Mouse (Mus musculus) intestine, embryonic 15.5 days (tissue): Measurements from ENCODE around the gene Cd86. TPM values are rescaled to one million over a fixed set of nuclear protein-coding genes. Genes with fewer than 3 reads are reported as not detected.

Source experiments
- ATAC-seq: fragments of 200-750 bp; cut with Nextera tagmentation; 2 replicates; pipeline ENCODE4 v1.8.0; 2017; ENCODE audit warnings: moderate TSS enrichment, moderate library complexity
- H3K27ac ChIP-seq: fragments of 300-500 bp; sonication (generic); 2 replicates; pipeline ENCODE4 v1.5.1; 2015; ENCODE audit warnings: mild to moderate bottlenecking, inconsistent platforms
- H3K27me3 ChIP-seq: fragments of 300-500 bp; sonication (generic); replicated peaks from 2 replicates; pipeline ENCODE4 v1.6.1; 2015; ENCODE audit warnings: inconsistent platforms
- H3K36me3 ChIP-seq: fragments of 300-500 bp; sonication (generic); 2 replicates; pipeline ENCODE4 v1.6.1; 2015; ENCODE audit warnings: inconsistent platforms
- H3K4me1 ChIP-seq: fragments of 300-500 bp; sonication (generic); replicated peaks from 2 replicates; pipeline ENCODE4 v1.6.1; 2015; ENCODE audit warnings: inconsistent platforms
- H3K4me2 ChIP-seq: fragments of 300-500 bp; sonication (generic); replicated peaks from 2 replicates; pipeline ENCODE4 v1.6.1; 2015; ENCODE audit warnings: mild to moderate bottlenecking, inconsistent platforms
- H3K4me3 ChIP-seq: fragments of 300-500 bp; sonication (generic); replicated peaks from 2 replicates; pipeline ENCODE4 v1.5.1; 2015; ENCODE audit warnings: inconsistent platforms
- H3K9ac ChIP-seq: fragments of 300-500 bp; sonication (generic); 2 replicates; pipeline ENCODE4 v1.6.1; 2015; ENCODE audit warnings: inconsistent platforms
- H3K9me3 ChIP-seq: fragments of 300-500 bp; sonication (generic); 2 replicates; pipeline ENCODE4 v1.6.1; 2016; ENCODE audit warnings: inconsistent platforms
- WGBS: fragments of 180-500 bp; shearing (Covaris S2); methylation state at CpG from one replicate; pipeline ENCODE4 v1.1.7; 2015; 5-methylcytosine and 5-hydroxymethylcytosine counted together
- polyA plus RNA-seq: library from polyadenylated mRNA; unstranded; fragments of >200 nt; fragmentation: Nextera tagmentation; extraction: Ambion mirVana; gene quantifications from 2 replicates; pipeline ENCODE4 v1.2.1, GENCODE M21; 2015

Cd86 gene
- polyA plus RNA-seq, 1 experiment from 2014 or later: 2.4 TPM

DNA sequence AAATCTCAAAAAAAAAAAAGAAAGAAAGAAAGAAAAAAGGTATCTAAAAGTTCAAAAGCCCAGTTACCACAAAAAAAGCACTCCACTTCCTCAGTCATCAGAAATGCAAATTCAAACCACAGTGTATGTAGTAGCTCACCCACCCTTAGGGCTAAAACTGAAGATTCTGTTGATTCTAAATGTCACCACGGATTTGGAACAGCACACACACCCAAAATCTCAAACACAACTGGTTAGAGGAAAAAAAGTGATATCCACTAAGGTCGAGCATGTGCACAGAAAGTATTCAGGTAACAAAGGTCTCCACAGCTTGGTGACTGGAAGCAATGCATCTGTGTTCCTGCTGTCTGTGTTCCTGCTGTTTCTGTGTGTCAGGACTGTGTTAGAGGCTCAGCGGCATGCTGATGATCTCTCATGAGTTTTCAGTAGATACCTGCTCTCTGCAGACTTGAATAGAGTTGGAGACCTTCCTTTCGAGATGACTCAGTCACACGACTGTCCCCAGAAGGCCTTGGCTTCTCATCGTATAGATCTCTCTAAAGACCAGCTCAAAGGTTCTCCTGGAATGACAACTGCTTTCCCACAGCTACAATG lies 18.5 kb upstream of the Cd86 start:
- no peak for ATAC-seq
- Histone ChIP-seq H3K4me3 (no peak overlapping the region), H3K27ac (no peak overlapping the region), H3K27me3 (no peaks in the 10 kb centered on the region), H3K36me3 (no peaks in the 10 kb centered on the region), H3K4me2 (no peak overlapping the region), H3K9me3 (no peaks in the 10 kb centered on the region), H3K9ac (no peak overlapping the region), H3K4me1 (no peaks in the 10 kb centered on the region)
- WGBS: 73% methylated on average over 6 of the region's 6 CpGs

DNA sequence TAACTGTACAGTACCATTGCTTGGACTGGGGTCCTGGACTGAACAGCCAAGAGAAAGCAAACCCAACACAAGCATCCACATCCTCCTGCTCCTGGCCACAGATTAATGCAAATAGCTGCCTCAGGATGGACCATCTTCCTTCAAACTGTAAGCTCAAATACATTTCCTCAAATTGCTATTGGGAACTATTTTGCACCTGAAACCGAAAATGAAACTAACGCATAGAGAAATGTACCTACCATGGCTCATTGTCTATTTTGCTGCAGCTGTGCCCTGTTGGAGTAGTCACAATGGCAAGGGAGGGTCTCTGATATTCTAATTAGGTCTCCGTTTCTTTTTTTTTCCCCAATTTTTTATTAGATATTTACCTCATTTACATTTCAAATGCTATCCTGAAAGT lies 15.9 kb upstream of the Cd86 start:
- 93% methylated on average over 3 of the region's 3 CpGs for WGBS
- no peaks in the 10 kb centered on the region for H3K36me3 ChIP-seq
- no peak overlapping the region for H3K4me2 ChIP-seq
- H3K27me3 ChIP-seq: no peaks in the 10 kb centered on the region
- H3K4me3 ChIP-seq: no peak overlapping the region
- no peak overlapping the region for H3K9ac ChIP-seq
- no peaks in the 10 kb centered on the region for H3K4me1 ChIP-seq
- H3K27ac ChIP-seq: no peak overlapping the region
- no peak for ATAC-seq
- H3K9me3 ChIP-seq: no peaks in the 10 kb centered on the region

DNA sequence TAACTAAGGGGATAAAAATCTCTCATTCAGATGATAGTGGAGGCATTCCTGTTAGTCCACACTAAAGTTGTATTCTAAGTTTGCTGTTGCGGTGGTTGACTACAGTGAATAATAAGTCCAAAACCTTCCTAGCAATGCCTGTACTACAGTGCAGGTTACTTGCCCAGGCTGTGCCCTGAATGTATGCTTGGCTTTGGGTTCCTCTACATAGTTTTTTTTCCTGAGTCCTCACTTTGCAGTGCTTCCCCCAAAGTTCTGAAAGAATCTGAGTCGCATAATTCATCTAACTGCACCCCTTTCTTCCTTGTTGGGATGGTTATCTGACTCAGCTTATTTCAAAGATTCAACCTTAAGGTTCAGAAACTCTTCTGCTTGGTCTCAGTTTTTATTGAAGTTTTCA lies 10.0 kb upstream of the Cd86 start:
- Histone ChIP-seq H3K4me2 (no peak overlapping the region), H3K36me3 (no peaks in the 10 kb centered on the region), H3K4me3 (no peak overlapping the region), H3K4me1 (no peaks in the 10 kb centered on the region), H3K9me3 (no peaks in the 10 kb centered on the region), H3K27me3 (no peaks in the 10 kb centered on the region), H3K9ac (no peak overlapping the region), H3K27ac (no peak overlapping the region)
- ATAC-seq: no peak
- 86% methylated on average over 2 of the region's 2 CpGs for WGBS

DNA sequence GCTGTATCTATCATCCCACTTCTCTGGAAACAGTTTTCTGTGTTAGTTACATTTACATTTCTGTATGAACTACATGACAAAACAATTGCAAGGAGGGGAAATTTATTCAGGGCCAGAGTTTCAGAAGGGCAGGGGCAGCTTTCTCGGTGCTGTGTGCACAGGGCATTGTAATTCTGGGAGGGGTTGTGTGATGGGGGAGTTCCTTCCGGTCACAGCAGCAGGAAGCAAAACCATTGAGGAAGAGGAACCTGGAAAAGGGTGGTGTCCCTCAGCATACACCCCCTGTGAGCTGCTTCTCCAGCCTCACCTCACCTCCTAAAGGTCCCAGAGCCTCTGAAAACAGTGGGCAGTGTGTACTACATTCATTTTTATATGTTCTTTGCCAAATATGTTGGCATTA lies 9.4 kb upstream of the Cd86 start:
- no peaks in the 10 kb centered on the region for H3K9me3 ChIP-seq
- no peak overlapping the region for H3K9ac ChIP-seq
- no peak overlapping the region for H3K4me3 ChIP-seq
- WGBS: 32% methylated on average over 2 of the region's 2 CpGs
- no peaks in the 10 kb centered on the region for H3K27me3 ChIP-seq
- H3K4me2 ChIP-seq: no peak overlapping the region
- no peak overlapping the region for H3K27ac ChIP-seq
- H3K4me1 ChIP-seq: no peaks in the 10 kb centered on the region
- no peaks in the 10 kb centered on the region for H3K36me3 ChIP-seq
- ATAC-seq: no peak

DNA sequence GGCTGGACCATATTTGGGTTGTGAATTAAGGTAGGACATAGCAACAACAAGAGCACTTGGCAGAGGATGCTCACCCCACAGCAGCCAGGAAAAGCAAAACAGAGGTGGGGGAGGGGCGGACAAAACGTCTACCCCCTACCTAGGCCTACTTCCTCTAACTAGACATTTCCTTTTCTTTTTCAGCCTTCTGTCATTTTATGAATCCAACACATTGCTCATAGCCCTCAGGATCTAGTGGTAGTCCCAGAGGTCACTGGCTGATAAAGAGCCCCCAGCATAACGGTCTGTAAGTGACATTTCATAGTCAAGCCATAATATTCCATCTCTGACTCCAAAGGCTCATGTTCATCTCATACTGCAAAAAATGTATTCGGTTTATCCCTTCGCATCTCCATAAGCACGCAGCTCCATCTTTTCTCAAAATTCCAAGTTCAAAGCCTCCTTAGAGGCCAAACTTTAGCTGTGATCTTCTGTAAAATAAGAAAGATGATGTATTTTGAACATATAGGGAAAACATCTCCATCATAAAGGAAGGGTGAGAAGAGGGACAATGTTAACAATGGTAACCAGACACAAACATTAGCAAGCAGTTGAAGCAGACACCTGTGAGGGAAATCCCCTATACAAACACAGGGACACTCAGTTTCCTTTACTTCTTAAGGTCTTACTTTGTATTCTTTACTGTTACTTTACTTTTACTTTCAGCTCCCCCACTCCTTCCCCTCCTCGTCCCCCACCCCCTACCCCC lies 8.8 kb upstream of the Cd86 start:
- H3K36me3 ChIP-seq: no peaks in the 10 kb centered on the region
- no peak for ATAC-seq
- no peak overlapping the region for H3K4me3 ChIP-seq
- 70% methylated on average over 7 of the region's 7 CpGs for WGBS
- no peaks in the 10 kb centered on the region for H3K27me3 ChIP-seq
- no peaks in the 10 kb centered on the region for H3K9me3 ChIP-seq
- no peak overlapping the region for H3K4me2 ChIP-seq
- H3K9ac ChIP-seq: no peak overlapping the region
- no peak overlapping the region for H3K27ac ChIP-seq
- H3K4me1 ChIP-seq: no peaks in the 10 kb centered on the region

DNA sequence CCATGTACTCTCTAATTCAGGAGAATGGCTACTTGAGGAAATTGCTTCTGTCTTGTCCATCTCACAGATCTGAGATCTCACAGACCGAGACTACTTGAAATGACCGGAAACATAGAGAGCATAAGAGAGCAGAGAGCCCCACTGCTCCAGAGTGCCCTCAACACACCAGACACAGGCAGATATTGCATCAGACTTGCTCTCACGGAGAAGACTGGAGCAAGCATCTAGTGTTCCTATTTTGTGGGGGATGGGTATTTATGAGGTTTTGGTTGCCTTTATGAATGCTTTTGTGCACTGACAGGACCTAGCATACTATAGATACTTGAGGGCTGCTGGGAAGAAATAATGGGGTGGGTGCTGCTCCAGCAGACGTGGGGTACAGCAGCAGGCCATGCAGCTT lies 7.3 kb upstream of the Cd86 start:
- H3K4me1 ChIP-seq: no peaks in the 10 kb centered on the region
- H3K27ac ChIP-seq: no peak overlapping the region
- H3K4me3 ChIP-seq: no peak overlapping the region
- WGBS: 76% methylated on average over 4 of the region's 4 CpGs
- no peaks in the 10 kb centered on the region for H3K9me3 ChIP-seq
- H3K27me3 ChIP-seq: no peaks in the 10 kb centered on the region
- H3K36me3 ChIP-seq: no peaks in the 10 kb centered on the region
- no peak overlapping the region for H3K9ac ChIP-seq
- H3K4me2 ChIP-seq: no peak overlapping the region
- ATAC-seq: no peak

DNA sequence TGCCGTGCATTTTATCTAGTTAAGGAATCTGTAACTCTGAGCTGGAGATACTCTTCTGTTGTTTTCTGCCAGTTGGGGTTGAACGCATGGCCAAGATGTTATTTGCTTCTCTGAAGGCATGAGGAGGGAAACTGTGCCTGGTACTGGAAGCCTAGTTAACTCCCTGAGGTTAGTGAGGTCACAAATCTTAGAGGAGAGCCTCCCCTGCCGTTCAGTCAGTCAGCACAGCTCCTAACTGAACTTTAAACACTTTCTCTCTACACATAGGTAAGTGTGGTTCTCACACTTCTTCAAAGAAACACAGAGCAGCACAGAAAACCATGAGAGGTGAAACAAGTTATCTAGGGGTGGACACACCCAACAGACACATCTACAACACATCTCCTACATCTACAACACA lies 4.7 kb upstream of the Cd86 start:
- Histone ChIP-seq H3K4me2 (no peak overlapping the region), H3K4me3 (no peak overlapping the region), H3K27ac (no peak overlapping the region), H3K36me3 (no peaks in the 10 kb centered on the region), H3K9ac (no peak overlapping the region), H3K9me3 (no peaks in the 10 kb centered on the region), H3K27me3 (no peaks in the 10 kb centered on the region), H3K4me1 (no peaks in the 10 kb centered on the region)
- ATAC-seq: no peak
- 77% methylated on average over 3 of the region's 3 CpGs for WGBS

DNA sequence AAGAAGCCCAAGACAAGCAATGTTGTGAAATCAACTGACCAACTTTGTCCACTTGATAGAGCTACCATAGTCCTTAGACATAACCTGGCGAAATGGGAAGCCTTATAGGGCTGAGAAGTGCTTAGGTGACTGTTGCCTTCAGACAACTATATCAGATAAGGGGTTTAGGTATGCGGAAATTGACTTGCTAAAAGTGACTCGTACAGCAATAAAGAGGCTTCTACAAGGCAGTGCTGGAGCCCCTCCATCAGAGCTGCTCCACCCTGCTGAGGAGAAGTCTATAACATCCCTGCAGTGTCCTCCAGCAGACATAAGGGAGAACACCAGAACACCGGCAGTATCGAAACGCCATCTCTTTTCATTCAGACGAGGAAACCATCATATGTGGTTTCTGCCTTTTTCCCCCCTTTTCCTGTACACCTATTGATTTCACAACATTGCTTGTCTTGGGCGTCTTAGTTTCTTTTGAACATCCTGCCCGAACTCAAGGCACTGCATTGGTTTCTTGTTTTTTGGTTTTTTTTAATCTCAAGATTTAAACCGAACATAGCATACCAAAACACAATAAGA lies 652 bp upstream of the Cd86 start:
- H3K27me3 ChIP-seq: no peaks in the 10 kb centered on the region
- no peaks in the 10 kb centered on the region for H3K36me3 ChIP-seq
- H3K27ac ChIP-seq: no peak overlapping the region
- no peak overlapping the region for H3K4me2 ChIP-seq
- peak; percentile 78 for ATAC-seq
- H3K4me3 ChIP-seq: no peak overlapping the region
- no peaks in the 10 kb centered on the region for H3K4me1 ChIP-seq
- H3K9me3 ChIP-seq: no peaks in the 10 kb centered on the region
- 72% methylated on average over 10 of the region's 10 CpGs for WGBS
- H3K9ac ChIP-seq: no peak overlapping the region

DNA sequence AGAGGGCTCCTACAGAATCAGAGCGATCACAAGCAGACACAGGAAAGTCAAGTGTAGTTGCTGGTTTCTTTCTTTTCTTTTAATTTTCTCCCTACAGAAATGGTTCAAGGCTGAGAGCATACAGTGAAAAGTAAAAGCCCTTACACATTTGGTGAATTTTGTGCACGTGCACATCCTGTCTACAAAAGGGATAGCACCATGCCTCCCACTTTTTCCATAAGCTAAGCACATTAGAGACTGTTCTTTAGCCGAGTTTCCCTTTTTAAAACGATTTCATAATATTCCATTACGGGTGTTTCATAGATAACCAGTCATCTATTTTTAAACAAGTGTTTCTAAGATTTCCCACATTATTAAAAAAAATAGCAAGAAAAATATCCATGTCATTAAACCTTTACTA lies 2.4 kb downstream of the Cd86 start:
- no peaks in the 10 kb centered on the region for H3K36me3 ChIP-seq
- no peaks in the 10 kb centered on the region for H3K4me1 ChIP-seq
- H3K27me3 ChIP-seq: no peaks in the 10 kb centered on the region
- no peak overlapping the region for H3K9ac ChIP-seq
- H3K4me2 ChIP-seq: no peak overlapping the region
- no peaks in the 10 kb centered on the region for H3K9me3 ChIP-seq
- no peak overlapping the region for H3K27ac ChIP-seq
- 85% methylated on average over 5 of the region's 5 CpGs for WGBS
- H3K4me3 ChIP-seq: no peak overlapping the region
- ATAC-seq: no peak

DNA sequence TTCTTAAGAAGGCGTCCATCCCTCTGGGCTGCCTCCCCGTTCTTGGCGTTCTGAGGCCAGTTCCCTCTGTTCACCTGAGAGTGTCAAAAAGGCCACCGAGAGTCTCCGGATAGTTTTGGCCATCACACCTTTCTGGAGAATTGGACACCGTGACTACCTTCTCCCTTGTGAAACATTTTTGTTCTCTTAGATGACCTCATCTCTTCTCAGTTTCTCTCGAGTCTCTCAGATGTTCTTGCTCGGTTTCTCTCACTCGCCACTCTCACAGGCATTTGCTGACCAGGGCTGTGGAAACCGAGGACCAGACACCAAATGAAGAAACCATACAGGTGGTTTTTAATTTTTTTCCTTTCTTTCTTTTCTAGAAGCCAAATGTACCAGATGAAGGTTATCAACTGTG lies 4.6 kb downstream of the Cd86 start:
- WGBS: 81% methylated on average over 10 of the region's 10 CpGs
- no peak for ATAC-seq
- Histone ChIP-seq H3K36me3 (no peaks in the 10 kb centered on the region), H3K9ac (no peak overlapping the region), H3K27ac (no peak overlapping the region), H3K9me3 (no peaks in the 10 kb centered on the region), H3K27me3 (no peaks in the 10 kb centered on the region), H3K4me1 (no peaks in the 10 kb centered on the region), H3K4me3 (no peak overlapping the region), H3K4me2 (no peak overlapping the region)

DNA sequence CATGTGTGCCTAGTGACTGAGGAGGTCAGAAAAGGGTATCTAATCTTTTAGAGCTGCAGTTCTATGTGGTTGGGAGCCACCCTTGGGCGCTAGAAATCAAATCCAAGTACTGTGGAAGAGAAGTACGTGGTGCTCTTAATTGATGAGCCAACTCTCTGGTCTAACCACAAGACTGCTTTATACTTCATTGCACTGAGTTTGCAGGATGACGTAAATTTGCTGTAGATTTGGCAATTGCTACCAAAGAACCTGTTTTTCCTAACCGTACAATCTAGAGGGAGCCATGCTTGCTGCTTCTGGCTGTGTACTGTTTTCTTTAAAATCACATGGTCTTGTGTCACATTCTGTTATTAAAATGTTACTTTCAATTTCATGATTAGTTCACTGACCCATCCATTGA lies 10.0 kb downstream of the Cd86 start:
- H3K4me2 ChIP-seq: no peak overlapping the region
- H3K9me3 ChIP-seq: no peaks in the 10 kb centered on the region
- no peak overlapping the region for H3K27ac ChIP-seq
- WGBS: 87% methylated on average over 4 of the region's 4 CpGs
- H3K27me3 ChIP-seq: no peaks in the 10 kb centered on the region
- H3K9ac ChIP-seq: no peak overlapping the region
- H3K4me1 ChIP-seq: no peaks in the 10 kb centered on the region
- H3K4me3 ChIP-seq: no peak overlapping the region
- H3K36me3 ChIP-seq: no peaks in the 10 kb centered on the region
- no peak for ATAC-seq

DNA sequence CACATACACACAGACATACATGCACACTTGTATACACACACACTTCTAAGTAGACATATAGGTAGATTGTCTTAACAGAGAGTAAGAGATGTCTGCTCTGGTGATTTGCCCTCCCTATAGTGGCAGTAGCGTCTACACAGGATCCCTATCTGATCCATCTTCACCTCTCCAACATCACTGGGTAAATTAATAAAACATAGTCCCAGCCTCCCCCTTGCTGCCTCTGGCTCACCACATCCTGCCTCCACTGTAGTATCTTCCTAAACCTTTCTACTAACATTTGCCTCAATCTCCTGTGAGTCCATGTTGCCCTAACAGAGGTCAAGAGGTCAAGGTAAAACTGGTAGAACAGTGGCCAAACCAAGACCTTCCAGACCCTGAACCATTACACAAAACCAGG lies 10.7 kb downstream of the Cd86 start:
- Histone ChIP-seq H3K4me1 (no peaks in the 10 kb centered on the region), H3K4me3 (no peak overlapping the region), H3K4me2 (no peak overlapping the region), H3K9me3 (no peaks in the 10 kb centered on the region), H3K27ac (no peak overlapping the region), H3K9ac (no peak overlapping the region), H3K27me3 (no peaks in the 10 kb centered on the region), H3K36me3 (no peaks in the 10 kb centered on the region)
- WGBS: 91% methylated on average over 1 of the region's 1 CpGs
- ATAC-seq: no peak

DNA sequence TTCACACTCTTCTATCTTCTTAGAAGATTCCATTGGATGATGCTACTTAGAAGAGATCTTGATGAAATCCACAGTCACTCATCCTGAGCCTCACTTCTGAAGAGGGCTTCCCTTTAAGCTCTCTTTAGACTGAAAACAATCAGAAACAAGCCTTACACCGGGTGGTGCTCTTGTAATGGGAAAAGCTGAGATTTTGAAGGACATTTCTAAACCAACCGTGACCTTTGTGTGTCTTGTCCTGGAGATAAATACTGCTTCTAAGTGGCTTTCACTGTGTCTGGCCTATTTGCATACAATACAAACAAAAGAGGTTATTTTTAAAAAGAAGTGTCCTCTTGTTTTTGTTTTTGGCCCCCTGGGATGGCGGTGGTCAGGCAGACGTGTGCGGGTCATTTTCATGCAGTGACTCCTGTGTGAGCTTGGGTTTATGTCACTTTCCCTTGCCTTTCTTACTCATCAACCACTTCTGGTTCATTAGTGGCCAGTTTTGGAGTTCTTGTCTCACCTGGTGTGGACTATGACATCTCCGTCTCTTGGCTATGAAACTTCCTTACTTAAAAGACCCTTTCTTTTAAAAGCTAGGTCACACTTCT lies 14.6 kb downstream of the Cd86 start:
- ATAC-seq: no peak
- no peak overlapping the region for H3K4me2 ChIP-seq
- H3K4me3 ChIP-seq: no peak overlapping the region
- H3K36me3 ChIP-seq: no peaks in the 10 kb centered on the region
- H3K9me3 ChIP-seq: no peaks in the 10 kb centered on the region
- no peak overlapping the region for H3K9ac ChIP-seq
- no peak overlapping the region for H3K27ac ChIP-seq
- H3K4me1 ChIP-seq: no peaks in the 10 kb centered on the region
- WGBS: 78% methylated on average over 6 of the region's 6 CpGs
- no peaks in the 10 kb centered on the region for H3K27me3 ChIP-seq
